Mouse (Mus musculus): Measurements from ENCODE around the gene Atp6v0c. TPM values are rescaled to one million over a fixed set of nuclear protein-coding genes. Genes with fewer than 3 reads are reported as not detected.

Gene Atp6v0c
- 447 and 510 TPM in 2 replicates for polyA plus RNA-seq (2015; fragmentation: Nextera tagmentation; extraction: Ambion mirVana)

GRCm38 (mm10) chr17:24169317-24170065 is at the start of gene Atp6v0c:
Gene Atp6v0c, minus strand, starts transcription at chr17:24169702.
- under 1% methylated on average over 58 of the region's 58 CpGs for WGBS
- Histone ChIP-seq H3K9me3 (replicated peaks) (no peaks in the 10 kb centered on the region), H3K36me3 (peaks cover 22% of the 10 kb centered on the region), H3K4me3 (peak within 1 kb of the TSS; percentile 85), H3K4me2 (peak within 1 kb of the TSS; percentile 80), H3K27ac (peak within 1 kb of the TSS; percentile 99), H3K9ac (peak within 1 kb of the TSS; percentile 89), H3K27me3 (no peaks in the 10 kb centered on the region), H3K4me1 (replicated peaks) (peaks cover 34% of the 10 kb centered on the region)
- ATAC-seq (replicated peaks; ENCODE audit: insufficient number of reproducible peaks, insufficient read depth, low FRiP score, low read depth): peak; percentile 87

- Histone ChIP-seq H3K9me3 (replicated peaks) (no peaks in the 10 kb centered on the region), H3K36me3 (peaks cover 14% of the 10 kb centered on the region), H3K4me2 (no peak overlapping the region), H3K27me3 (peaks cover 8% of the 10 kb centered on the region; the same call in 1 of the 2 replicates), H3K4me1 (replicated peaks) (peaks cover 20% of the 10 kb centered on the region), H3K4me3 (no peak overlapping the region), H3K9ac (no peak overlapping the region), H3K27ac (no peak overlapping the region)
- no peak for ATAC-seq (replicated peaks; ENCODE audit: insufficient number of reproducible peaks, insufficient read depth, low FRiP score, low read depth)
- WGBS: 79% methylated on average over 4 of the region's 4 CpGs
These were observed 47.3 kb upstream of the Atp6v0c start for GRCm38 (mm10) chr17:24216836-24217235.

- Histone ChIP-seq H3K4me2 (no peak overlapping the region), H3K27me3 (peaks cover 29% of the 10 kb centered on the region), H3K27ac (no peak overlapping the region), H3K4me1 (replicated peaks) (peaks cover 32% of the 10 kb centered on the region), H3K36me3 (peaks cover 14% of the 10 kb centered on the region), H3K9ac (no peak overlapping the region), H3K9me3 (replicated peaks) (no peaks in the 10 kb centered on the region), H3K4me3 (no peak overlapping the region)
- ATAC-seq (replicated peaks; ENCODE audit: insufficient number of reproducible peaks, insufficient read depth, low FRiP score, low read depth): no peak
- WGBS: 77% methylated on average over 6 of the region's 6 CpGs
These were observed 43.7 kb upstream of the Atp6v0c start for GRCm38 (mm10) chr17:24213186-24213585.

GRCm38 (mm10) chr17:24212441-24213018 is 43.0 kb upstream of the Atp6v0c start:
- 30% methylated on average over 5 of the region's 5 CpGs for WGBS
- Histone ChIP-seq H3K36me3 (peaks cover 12% of the 10 kb centered on the region), H3K9me3 (replicated peaks) (no peaks in the 10 kb centered on the region), H3K4me1 (replicated peaks) (peaks cover 38% of the 10 kb centered on the region), H3K9ac (no peak overlapping the region), H3K27ac (no peak overlapping the region), H3K4me2 (peak overlapping the region; percentile 90), H3K27me3 (peaks cover 35% of the 10 kb centered on the region), H3K4me3 (peak overlapping the region; percentile 50)
- ATAC-seq (replicated peaks; ENCODE audit: insufficient number of reproducible peaks, insufficient read depth, low FRiP score, low read depth): no peak

- Histone ChIP-seq H3K4me2 (peak overlapping the region; percentile 90), H3K4me3 (peak overlapping the region; percentile 50), H3K27me3 (peaks cover 42% of the 10 kb centered on the region), H3K27ac (0 out of 2 replicates have a peak overlapping the region, but pooled peaks have one; percentile 8), H3K9ac (peak overlapping the region; percentile 66), H3K4me1 (replicated peaks) (peaks cover 44% of the 10 kb centered on the region), H3K36me3 (peaks cover 10% of the 10 kb centered on the region), H3K9me3 (replicated peaks) (no peaks in the 10 kb centered on the region)
- no peak for ATAC-seq (replicated peaks; ENCODE audit: insufficient number of reproducible peaks, insufficient read depth, low FRiP score, low read depth)
- 3% methylated on average over 37 of the region's 37 CpGs for WGBS
These were observed 42.3 kb upstream of the Atp6v0c start for GRCm38 (mm10) chr17:24211631-24212440.

- Histone ChIP-seq H3K36me3 (peaks cover 4% of the 10 kb centered on the region), H3K9ac (no peak overlapping the region)
These were observed 41.1 kb upstream of the Atp6v0c start for GRCm38 (mm10) chr17:24210591-24210990.

GRCm38 (mm10) chr17:24209916-24210240 is 40.4 kb upstream of the Atp6v0c start:
- Histone ChIP-seq H3K27ac (peak overlapping the region; percentile 66; the same call in 1 of the 2 replicates), H3K9me3 (replicated peaks) (no peaks in the 10 kb centered on the region), H3K4me3 (no peak overlapping the region), H3K9ac (no peak overlapping the region), H3K4me2 (no peak overlapping the region), H3K36me3 (no peaks in the 10 kb centered on the region), H3K27me3 (peaks cover 51% of the 10 kb centered on the region), H3K4me1 (replicated peaks) (peaks cover 59% of the 10 kb centered on the region)
- ATAC-seq (replicated peaks; ENCODE audit: insufficient number of reproducible peaks, insufficient read depth, low FRiP score, low read depth): no peak
- WGBS: 65% methylated on average over 3 of the region's 3 CpGs

More at GRCm38 (mm10) chr17:24210591-24210990, 41.1 kb upstream of the Atp6v0c start:
- Histone ChIP-seq H3K9me3 (replicated peaks) (no peaks in the 10 kb centered on the region), H3K4me2 (no peak overlapping the region), H3K27me3 (peaks cover 51% of the 10 kb centered on the region), H3K4me1 (replicated peaks) (peaks cover 57% of the 10 kb centered on the region), H3K4me3 (no peak overlapping the region), H3K27ac (no peak overlapping the region)
- ATAC-seq (replicated peaks; ENCODE audit: insufficient number of reproducible peaks, insufficient read depth, low FRiP score, low read depth): no peak
- WGBS: 71% methylated on average over 3 of the region's 3 CpGs

- H3K9ac ChIP-seq: peak within 1 kb of the TSS; percentile 70
- whole genome bisulfite sequencing: under 1% methylated on average over 38 of the region's 43 CpGs
- peak within 1 kb of the TSS; percentile 53 for H3K4me3 ChIP-seq
- H3K4me2 ChIP-seq: peak within 1 kb of the TSS; percentile 80
- peaks cover 65% of the 10 kb centered on the region for H3K4me1 ChIP-seq (replicated peaks)
- peak within 1 kb of the TSS; percentile 66 for H3K27ac ChIP-seq
- H3K9me3 ChIP-seq (replicated peaks): no peaks in the 10 kb centered on the region
- peaks cover 51% of the 10 kb centered on the region for H3K27me3 ChIP-seq
- no peaks in the 10 kb centered on the region for H3K36me3 ChIP-seq
- peak; percentile 43 for ATAC-seq (replicated peaks; ENCODE audit: insufficient number of reproducible peaks, insufficient read depth, low FRiP score, low read depth)
These were observed 39.8 kb upstream of the Atp6v0c start, which contains the start of gene Ntn3 for GRCm38 (mm10) chr17:24209043-24209915. Gene Ntn3, minus strand, starts transcription at chr17:24209531.

- Histone ChIP-seq H3K4me1 (replicated peaks) (peaks cover 71% of the 10 kb centered on the region), H3K36me3 (no peaks in the 10 kb centered on the region), H3K4me3 (peak overlapping the region; percentile 53), H3K27me3 (peaks cover 51% of the 10 kb centered on the region), H3K4me2 (peak overlapping the region; percentile 80), H3K9ac (peak overlapping the region; percentile 70), H3K27ac (peak overlapping the region; percentile 66), H3K9me3 (replicated peaks) (no peaks in the 10 kb centered on the region)
- no peak for ATAC-seq (replicated peaks; ENCODE audit: insufficient number of reproducible peaks, insufficient read depth, low FRiP score, low read depth)
- 4% methylated on average over 29 of the region's 29 CpGs for WGBS
These were observed 39.1 kb upstream of the Atp6v0c start for GRCm38 (mm10) chr17:24208641-24209042.

GRCm38 (mm10) chr17:24207768-24208640 is 38.5 kb upstream of the Atp6v0c start:
- 71% methylated on average over 34 of the region's 34 CpGs for WGBS
- Histone ChIP-seq H3K4me1 (replicated peaks) (peaks cover 76% of the 10 kb centered on the region), H3K4me2 (peak overlapping the region; percentile 80), H3K9ac (peak overlapping the region; percentile 70; the same call in 1 of the 2 replicates), H3K4me3 (peak overlapping the region; percentile 53), H3K27me3 (peaks cover 51% of the 10 kb centered on the region), H3K36me3 (no peaks in the 10 kb centered on the region), H3K27ac (peak overlapping the region; percentile 66; the same call in 1 of the 2 replicates), H3K9me3 (replicated peaks) (no peaks in the 10 kb centered on the region)
- no peak for ATAC-seq (replicated peaks; ENCODE audit: insufficient number of reproducible peaks, insufficient read depth, low FRiP score, low read depth)

All from heart, embryonic 15.5 days (tissue).